Mouse (Mus musculus): Measurements from ENCODE around the gene Psma3. TPM values are rescaled to one million over a fixed set of nuclear protein-coding genes. Genes with fewer than 3 reads are reported as not detected.

Psma3 gene
- polyA plus RNA-seq (2012; rRNA removed): 14.9 and 30.0 TPM in 2 replicates

DNA sequence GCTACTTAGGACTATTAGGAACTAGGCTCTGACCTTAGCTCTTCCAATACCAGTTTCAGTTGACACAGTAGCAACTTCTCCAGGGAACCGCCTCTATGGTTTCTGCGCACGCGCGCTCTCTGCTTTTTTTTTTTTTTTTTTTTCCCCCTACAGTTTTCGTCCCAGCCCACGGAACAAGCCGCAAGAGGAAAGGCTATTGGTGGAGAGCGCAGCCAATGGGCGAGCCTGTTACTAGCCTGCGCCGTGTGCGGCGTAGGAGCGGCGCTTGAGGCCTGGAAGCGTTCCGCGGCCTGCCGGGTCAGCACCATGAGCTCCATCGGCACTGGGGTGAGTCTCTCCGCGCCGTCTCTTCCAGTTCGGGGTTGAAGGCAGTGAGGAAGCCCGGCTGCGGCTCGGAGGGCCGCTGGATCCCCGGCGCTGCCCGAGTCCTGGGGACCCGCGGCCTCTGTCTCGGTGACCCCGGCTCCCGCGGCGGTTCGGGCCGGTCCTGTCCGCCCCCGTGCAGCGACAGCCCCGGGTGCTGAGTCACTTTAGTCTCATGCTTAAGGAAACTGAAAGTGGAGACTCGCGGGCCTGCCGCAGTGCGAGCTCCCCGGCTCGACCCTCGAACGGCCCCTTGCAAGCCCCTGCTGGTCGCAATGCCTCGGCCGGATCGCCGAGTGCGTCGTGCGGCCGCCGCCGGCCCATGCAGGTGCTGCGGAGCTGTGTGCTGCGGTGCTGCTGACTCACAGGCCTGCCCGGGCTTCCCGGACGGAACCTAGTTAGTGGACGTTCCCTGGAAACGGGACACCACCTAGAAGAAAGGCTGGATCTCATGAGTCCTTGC lies at the start of gene Psma3:
Psma3 (plus strand) TSS at position 181 of the 826 bp plus-strand sequence.
- peak within 1 kb of the TSS; percentile 96 for H3K4me3 ChIP-seq (replicated peaks; ENCODE audit: extremely low read depth, low read depth, low read length)
- under 1% methylated on average over 71 of the region's 71 CpGs for WGBS
- peak; percentile 91 for DNase-seq
- H3K4me1 ChIP-seq (ENCODE audit: control insufficient read depth, insufficient read depth, low read length): peaks cover 2% of the 10 kb centered on the region; the same call in 1 of the 2 replicates
- TF ChIP-seq CTCF (IDR thresholded peaks at IDR 0.05; ENCODE audit: insufficient read depth, low read length) (no peak), POLR2A (IDR thresholded peaks at IDR 0.05; ENCODE audit: borderline replicate concordance, extremely low read depth, low read depth, low read length) (peak; percentile 88; the same call in 1 of the 2 replicates)

DNA sequence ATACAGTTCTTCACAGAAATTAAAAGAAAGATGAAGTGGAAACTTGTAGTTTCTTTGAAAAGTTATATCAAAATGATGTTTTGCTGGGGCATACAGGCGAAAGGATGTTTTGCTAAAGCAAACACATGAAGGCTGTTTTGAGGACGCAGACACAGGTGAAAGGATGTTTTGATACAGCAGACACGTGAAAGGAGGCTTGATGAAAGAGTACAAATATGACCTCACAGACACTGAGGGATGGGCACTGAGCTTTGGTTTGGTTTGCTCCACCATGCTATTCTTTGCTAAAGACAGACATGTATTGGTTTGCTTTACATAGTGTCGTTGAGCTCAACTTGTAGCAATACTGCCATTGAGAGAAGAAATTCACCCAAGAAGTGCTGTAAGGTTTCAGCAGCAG lies 44.6 kb upstream of the Psma3 start:
- WGBS: 67% methylated on average over 4 of the region's 4 CpGs
- no peak for TF ChIP-seq CTCF (IDR thresholded peaks at IDR 0.05; ENCODE audit: insufficient read depth, low read length)
- no peak for TF ChIP-seq POLR2A (IDR thresholded peaks at IDR 0.05; ENCODE audit: borderline replicate concordance, extremely low read depth, low read depth, low read length)
- Histone ChIP-seq H3K4me1 (ENCODE audit: control insufficient read depth, insufficient read depth, low read length) (no peaks in the 10 kb centered on the region), H3K4me3 (replicated peaks; ENCODE audit: extremely low read depth, low read depth, low read length) (no peak overlapping the region)
- DNase-seq: no peak

DNA sequence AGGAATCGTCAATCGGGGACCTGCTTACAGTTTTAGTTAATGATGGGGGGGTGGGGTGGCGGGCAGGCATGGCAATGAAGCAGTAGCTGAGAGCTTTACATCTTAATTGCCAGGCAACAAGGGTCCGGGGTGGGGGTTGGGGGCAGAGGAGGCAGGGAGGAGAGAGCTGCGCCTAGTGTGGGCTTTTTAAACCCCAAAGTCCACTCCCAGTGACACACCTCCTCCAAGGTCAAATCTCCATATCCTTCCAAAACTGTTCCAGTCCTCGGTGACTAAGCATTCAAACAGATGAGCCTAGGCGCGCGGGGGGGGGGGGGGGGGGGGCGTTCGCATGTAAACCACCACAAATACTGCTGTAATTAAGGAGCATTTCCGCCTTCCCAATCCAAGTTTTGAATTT lies 37.3 kb upstream of the Psma3 start:
- no peak for DNase-seq
- peak overlapping the region; percentile 66 for H3K4me3 ChIP-seq (replicated peaks; ENCODE audit: extremely low read depth, low read depth, low read length)
- H3K4me1 ChIP-seq (ENCODE audit: control insufficient read depth, insufficient read depth, low read length): peaks cover 5% of the 10 kb centered on the region
- WGBS: 28% methylated on average over 11 of the region's 12 CpGs
- TF ChIP-seq CTCF (IDR thresholded peaks at IDR 0.05; ENCODE audit: insufficient read depth, low read length): no peak
- TF ChIP-seq POLR2A (IDR thresholded peaks at IDR 0.05; ENCODE audit: borderline replicate concordance, extremely low read depth, low read depth, low read length): no peak

DNA sequence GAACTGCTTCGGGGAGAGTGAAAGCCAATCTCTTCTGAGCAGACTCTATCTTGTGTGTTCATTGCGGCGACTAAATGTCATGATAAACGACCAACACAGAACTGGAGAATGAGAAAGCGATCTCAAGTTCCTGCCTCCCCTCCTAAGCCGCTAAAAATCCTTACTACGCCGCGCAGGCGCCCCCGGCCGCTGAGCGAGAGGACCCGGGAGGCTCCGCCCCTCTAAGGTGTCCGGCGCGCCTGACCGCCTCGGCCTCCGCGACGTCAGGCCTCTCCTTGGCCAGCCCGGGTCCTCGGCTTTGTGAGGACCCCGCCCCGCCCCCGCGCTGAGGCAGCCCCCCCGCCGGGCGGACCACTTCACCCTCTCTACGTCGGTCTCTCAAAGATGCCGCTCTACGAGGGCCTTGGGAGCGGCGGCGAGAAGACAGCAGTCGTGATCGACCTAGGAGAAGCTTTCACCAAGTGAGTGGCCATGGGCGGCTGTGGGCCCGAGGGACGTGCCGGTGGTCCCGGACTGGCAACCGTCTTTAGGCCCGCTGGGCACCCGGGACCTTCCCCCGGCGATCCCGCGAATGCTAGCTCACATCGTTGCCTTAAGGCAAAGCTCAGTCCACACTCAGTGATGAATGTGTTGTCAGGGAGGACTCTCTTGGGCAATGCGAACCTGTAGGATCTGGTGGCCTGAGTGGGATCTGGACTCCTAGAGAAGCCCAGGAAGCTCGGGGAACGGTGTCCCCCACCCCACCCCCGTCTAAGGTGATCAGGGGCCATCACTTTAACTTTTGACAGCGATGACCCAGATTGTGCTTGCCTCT lies 36.6 kb upstream of the Psma3 start, which contains the start of gene Actr10:
Actr10 (plus strand) TSS at position 287 of the 814 bp plus-strand sequence.
- TF ChIP-seq POLR2A (IDR thresholded peaks at IDR 0.05; ENCODE audit: borderline replicate concordance, extremely low read depth, low read depth, low read length) (peak; percentile 67; the same call in 1 of the 2 replicates), CTCF (IDR thresholded peaks at IDR 0.05; ENCODE audit: insufficient read depth, low read length) (no peak)
- under 1% methylated on average over 59 of the region's 59 CpGs for WGBS
- Histone ChIP-seq H3K4me3 (replicated peaks; ENCODE audit: extremely low read depth, low read depth, low read length) (peak within 1 kb of the TSS; percentile 91), H3K4me1 (ENCODE audit: control insufficient read depth, insufficient read depth, low read length) (peaks cover 5% of the 10 kb centered on the region)
- peak; percentile 89 for DNase-seq

DNA sequence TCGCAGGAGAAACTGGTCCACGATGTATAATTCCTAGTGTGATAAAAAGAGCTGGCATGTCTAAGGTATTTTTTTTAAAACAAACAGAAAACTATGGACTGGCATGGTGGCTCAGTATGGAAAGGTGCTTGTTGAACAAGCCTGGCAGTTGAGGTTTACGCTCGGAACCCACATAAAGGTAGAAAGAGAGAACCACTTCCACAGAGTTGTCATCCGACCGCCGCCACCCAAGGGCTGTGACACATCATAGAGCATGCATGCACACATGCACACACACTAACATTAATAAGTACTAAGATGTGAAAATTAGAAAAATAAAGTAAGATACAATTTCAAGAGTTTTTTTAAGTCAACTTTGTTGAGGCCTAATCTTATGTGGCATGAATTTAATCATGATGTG lies 33.6 kb upstream of the Psma3 start:
- no peak for TF ChIP-seq POLR2A (IDR thresholded peaks at IDR 0.05; ENCODE audit: borderline replicate concordance, extremely low read depth, low read depth, low read length)
- TF ChIP-seq CTCF (IDR thresholded peaks at IDR 0.05; ENCODE audit: insufficient read depth, low read length): no peak
- H3K4me3 ChIP-seq (replicated peaks; ENCODE audit: extremely low read depth, low read depth, low read length): no peak overlapping the region
- 94% methylated on average over 7 of the region's 7 CpGs for whole genome bisulfite sequencing

DNA sequence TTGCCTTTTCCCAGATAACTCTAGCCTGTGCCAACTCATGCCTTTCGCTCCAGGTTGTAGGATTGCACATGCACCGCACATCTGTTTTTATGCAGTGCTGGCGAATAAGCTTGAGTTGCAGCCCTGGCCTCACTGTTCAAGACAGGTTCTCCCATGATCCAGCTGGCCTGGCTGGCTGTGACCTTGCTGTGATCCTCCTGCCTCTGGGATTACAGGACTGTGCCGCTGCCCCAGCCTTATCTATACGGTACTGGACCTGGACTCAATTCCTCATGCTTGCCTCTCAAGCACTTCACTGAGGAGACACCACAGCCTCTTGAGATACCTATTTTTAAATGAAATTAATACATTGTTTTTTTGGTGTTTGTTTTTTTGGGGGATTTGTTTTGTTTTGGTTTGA lies 30.2 kb upstream of the Psma3 start:
- peaks cover 2% of the 10 kb centered on the region for H3K4me1 ChIP-seq (ENCODE audit: control insufficient read depth, insufficient read depth, low read length)
- no peak overlapping the region for H3K4me3 ChIP-seq (replicated peaks; ENCODE audit: extremely low read depth, low read depth, low read length)
- no peak for DNase-seq
- TF ChIP-seq CTCF (IDR thresholded peaks at IDR 0.05; ENCODE audit: insufficient read depth, low read length) (no peak), POLR2A (IDR thresholded peaks at IDR 0.05; ENCODE audit: borderline replicate concordance, extremely low read depth, low read depth, low read length) (no peak)
- 94% methylated on average over 5 of the region's 5 CpGs for WGBS

More for the DNA sequence above, 33.6 kb upstream of the Psma3 start:
- peaks cover 5% of the 10 kb centered on the region for H3K4me1 ChIP-seq (ENCODE audit: control insufficient read depth, insufficient read depth, low read length)
- no peak for DNase-seq

DNA sequence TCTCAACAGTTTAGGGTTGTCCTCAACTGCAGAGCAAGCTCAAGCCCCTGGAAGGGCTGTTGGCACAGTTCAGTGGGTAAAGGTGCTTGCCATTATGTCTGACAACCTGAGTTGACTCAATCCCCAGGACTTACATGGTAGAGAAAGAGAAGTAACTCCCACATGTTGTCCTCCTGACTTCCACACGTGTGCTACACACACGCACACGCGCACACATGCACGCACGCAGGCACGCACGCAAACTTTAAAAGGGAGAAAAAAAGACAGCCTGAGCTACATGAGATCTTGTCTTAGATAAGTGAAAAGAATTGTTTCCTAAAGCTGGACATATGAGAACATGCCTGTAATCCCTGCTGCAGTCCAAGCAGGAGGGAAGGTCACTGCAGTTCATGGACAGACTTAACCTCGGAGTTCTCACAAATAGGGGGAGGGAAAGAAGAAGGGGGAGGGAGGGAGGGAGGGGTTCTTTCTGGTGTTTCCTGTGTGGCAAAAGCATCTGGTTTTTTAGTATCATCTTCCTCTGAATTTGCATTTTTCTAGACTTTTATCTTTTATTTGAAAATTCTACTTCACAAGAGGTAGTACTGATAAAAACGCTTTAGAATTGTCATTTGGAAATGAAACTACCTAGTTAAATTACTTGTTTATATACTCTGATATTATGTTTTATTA lies 27.7 kb upstream of the Psma3 start:
- WGBS: 89% methylated on average over 10 of the region's 10 CpGs
- no peak for DNase-seq
- TF ChIP-seq CTCF (IDR thresholded peaks at IDR 0.05; ENCODE audit: insufficient read depth, low read length): no peak
- no peak for TF ChIP-seq POLR2A (IDR thresholded peaks at IDR 0.05; ENCODE audit: borderline replicate concordance, extremely low read depth, low read depth, low read length)

DNA sequence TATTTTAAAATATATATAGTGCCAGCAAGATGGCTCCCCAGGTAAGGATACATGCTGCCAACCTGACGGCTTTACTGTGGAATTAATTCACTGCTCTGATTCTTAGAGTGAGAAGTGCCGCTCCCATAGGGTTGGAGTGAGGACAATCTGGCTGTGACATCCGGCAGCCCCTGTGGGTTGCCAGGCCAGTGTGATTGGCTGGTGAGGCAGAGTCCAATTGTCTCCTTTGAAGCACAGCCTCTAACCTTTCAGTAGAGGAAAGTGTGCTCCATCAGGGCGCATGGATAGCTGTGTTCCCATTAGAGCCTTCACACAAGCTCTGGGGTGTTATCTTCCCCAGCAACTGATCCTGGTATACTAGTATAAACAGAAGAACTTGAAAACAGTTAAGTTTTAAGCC lies 15.8 kb upstream of the Psma3 start:
- Histone ChIP-seq H3K4me3 (replicated peaks; ENCODE audit: extremely low read depth, low read depth, low read length) (no peak overlapping the region), H3K4me1 (ENCODE audit: control insufficient read depth, insufficient read depth, low read length) (no peaks in the 10 kb centered on the region)
- no peak for DNase-seq
- 86% methylated on average over 4 of the region's 4 CpGs for WGBS
- TF ChIP-seq CTCF (IDR thresholded peaks at IDR 0.05; ENCODE audit: insufficient read depth, low read length) (no peak), POLR2A (IDR thresholded peaks at IDR 0.05; ENCODE audit: borderline replicate concordance, extremely low read depth, low read depth, low read length) (no peak)

More for the DNA sequence above, 27.7 kb upstream of the Psma3 start:
- Histone ChIP-seq H3K4me3 (replicated peaks; ENCODE audit: extremely low read depth, low read depth, low read length) (no peak overlapping the region), H3K4me1 (ENCODE audit: control insufficient read depth, insufficient read depth, low read length) (no peaks in the 10 kb centered on the region)

DNA sequence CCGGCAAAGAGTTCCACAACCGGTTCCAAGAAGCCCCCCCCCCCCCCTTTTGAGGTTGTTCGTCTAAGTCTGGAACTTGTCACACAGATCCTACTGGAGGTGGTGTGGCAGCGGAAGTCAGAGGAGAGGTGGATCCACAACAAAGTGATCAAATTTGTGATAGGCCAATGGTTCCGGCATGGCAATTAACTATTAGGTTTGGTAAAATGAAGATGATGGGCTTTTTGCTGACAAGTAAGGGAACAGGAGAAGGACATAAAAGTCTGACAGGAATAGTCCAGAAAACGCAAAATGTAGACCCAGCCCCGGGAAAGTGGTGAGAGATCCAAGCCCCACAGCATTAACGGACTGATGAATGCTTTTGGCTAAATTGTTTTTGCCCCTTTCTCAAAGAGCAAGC lies 6.8 kb upstream of the Psma3 start:
- peak overlapping the region; percentile 13 for H3K4me3 ChIP-seq (replicated peaks; ENCODE audit: extremely low read depth, low read depth, low read length)
- TF ChIP-seq POLR2A (IDR thresholded peaks at IDR 0.05; ENCODE audit: borderline replicate concordance, extremely low read depth, low read depth, low read length) (no peak), CTCF (IDR thresholded peaks at IDR 0.05; ENCODE audit: insufficient read depth, low read length) (no peak)
- 21% methylated on average over 8 of the region's 8 CpGs for WGBS

More for the DNA sequence above, 6.8 kb upstream of the Psma3 start:
- H3K4me1 ChIP-seq (ENCODE audit: control insufficient read depth, insufficient read depth, low read length): 0 out of 2 replicates have a peak, but pooled peaks cover 2% of the 10 kb centered on the region
- DNase-seq: no peak
